ENCODE assay signal across 23 mouse cellular contexts in the genomic region with DNA sequence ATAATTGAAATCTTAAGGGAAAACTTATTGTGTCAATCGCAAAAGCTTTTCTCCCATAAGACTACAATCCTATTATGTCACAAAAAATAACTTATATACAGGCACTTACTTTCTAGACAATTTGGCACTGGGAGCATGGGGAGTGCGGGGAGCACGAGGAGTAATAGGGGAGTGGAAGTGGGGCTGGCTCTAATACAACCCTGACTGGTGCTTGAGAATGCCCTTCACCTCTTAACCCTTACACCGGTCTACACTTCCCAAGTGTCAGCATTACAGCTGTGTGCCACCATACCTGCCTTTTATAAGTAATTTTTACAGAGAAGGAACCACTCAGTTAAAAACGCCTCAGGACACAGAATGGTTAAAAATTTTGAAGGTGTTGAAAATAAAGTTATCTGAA. TPM values are rescaled to one million over a fixed set of nuclear protein-coding genes. Genes with fewer than 3 reads are reported as not detected.
DNase-seq lines count a peak whose midpoint lies in the region; ATAC-seq and TF ChIP-seq lines count a peak whose summit lies in the region.
"Had no signal": no experiment of that assay in that cellular context is flagged by ENCODE, and none has a peak within 500 bp of the region (broad histone marks: within the 10 kb centered on the region; RNA-seq: fewer than 3 reads in every experiment).

No protein-coding gene starts in this region.

- peaks cover 11% of the 10 kb centered on the region for H3K4me1 ChIP-seq in heart, adult 2 months (ENCODE audit: control insufficient read depth, insufficient read depth, low read length)
- H3K4me1 ChIP-seq in heart, embryonic 11.5 days (ENCODE audit: control insufficient read depth, insufficient read depth, low read length), result peaks cover 24% of the 10 kb centered on the region
- H3K4me1 ChIP-seq in heart, embryonic 15.5 days (replicated peaks), result peaks cover 43% of the 10 kb centered on the region
- peaks cover 42% of the 10 kb centered on the region for H3K4me1 ChIP-seq in heart, embryonic 10.5 days
- peaks cover 45% of the 10 kb centered on the region for H3K4me1 ChIP-seq in heart, postnatal 0 days (ENCODE audit: control insufficient read depth, insufficient read depth)
- H3K4me1 ChIP-seq: embryonic facial prominence, embryonic 10.5 days had no signal

- H3K27ac ChIP-seq in gastrocnemius, adult 2 months, result peak overlapping the region; percentile 90
- H3K27ac ChIP-seq in heart, adult 2 months, result peak overlapping the region; percentile 29
- H3K27ac ChIP-seq in heart, embryonic 11.5 days (ENCODE audit: low read depth, low read length), result no peak overlapping the region
- H3K27ac ChIP-seq in heart, embryonic 15.5 days, result peak overlapping the region; percentile 62
- no peak overlapping the region for H3K27ac ChIP-seq in heart, embryonic 10.5 days
- peak overlapping the region; percentile 33 for H3K27ac ChIP-seq in heart, postnatal 0 days (ENCODE audit: low read depth)
- H3K27ac ChIP-seq: embryonic facial prominence, embryonic 10.5 days; embryonic facial prominence, embryonic 12.5 days; forebrain, embryonic 13.5 days had no signal

- peaks cover 10% of the 10 kb centered on the region for H3K79me2 ChIP-seq in heart, adult 2 months (replicated peaks; ENCODE audit: control insufficient read depth, insufficient read depth, low read length)

- DNase-seq in gastrocnemius, adult 2 months, result no peak
- no peak for DNase-seq in gastrocnemius, adult 18-20 months (ENCODE audit: low spot score)
- DNase-seq in heart, adult 2 months, result no peak
- no peak for DNase-seq in heart, embryonic 10.5 days (ENCODE audit: low spot score)
- no peak for DNase-seq in heart, postnatal 0 days (ENCODE audit: low spot score)
- DNase-seq in heart, adult 18-20 months, result no peak
- DNase-seq: adrenal gland, adult 8-10 months; adrenal gland, postnatal 36 days; B cell, adult 2 months; cerebellum, adult 11-12 months; cerebellum, adult 2 months; cerebellum, adult 9-10 months; cerebellum, postnatal 25 days had no signal

- no peak for TF ChIP-seq EP300 in heart, adult 2 months (IDR thresholded peaks at IDR 0.05; ENCODE audit: insufficient read depth, low read depth, low read length)
- TF ChIP-seq EP300 in heart, postnatal 0 days (IDR thresholded peaks at IDR 0.05; ENCODE audit: low read depth), result no peak

- TF ChIP-seq POLR2A in heart, adult 2 months (IDR thresholded peaks at IDR 0.05; ENCODE audit: insufficient read depth, low read depth, low read length), result no peak

- H3K4me3 ChIP-seq in gastrocnemius, adult 2 months, result no peak overlapping the region
- no peak overlapping the region for H3K4me3 ChIP-seq in heart, adult 2 months
- H3K4me3 ChIP-seq in heart, embryonic 11.5 days (ENCODE audit: low read depth, low read length), result no peak overlapping the region
- H3K4me3 ChIP-seq in heart, embryonic 15.5 days, result no peak overlapping the region
- H3K4me3 ChIP-seq in heart, embryonic 10.5 days, result no peak overlapping the region
- no peak overlapping the region for H3K4me3 ChIP-seq in heart, postnatal 0 days (ENCODE audit: low read depth, low read length)
- H3K4me3 ChIP-seq: embryonic facial prominence, embryonic 10.5 days; embryonic facial prominence, embryonic 12.5 days; forebrain, embryonic 13.5 days had no signal

- TF ChIP-seq CTCF in gastrocnemius, adult 2 months (IDR thresholded peaks at IDR 0.05), result no peak
- TF ChIP-seq CTCF in heart, adult 2 months (IDR thresholded peaks at IDR 0.05), result no peak
- TF ChIP-seq CTCF in heart, postnatal 0 days (IDR thresholded peaks at IDR 0.05; ENCODE audit: low read depth), result no peak

- H3K9me3 ChIP-seq in heart, embryonic 11.5 days (replicated peaks; ENCODE audit: control insufficient read depth, low read length), result no peaks in the 10 kb centered on the region
- no peaks in the 10 kb centered on the region for H3K9me3 ChIP-seq in heart, embryonic 15.5 days (replicated peaks)
- H3K9me3 ChIP-seq in heart, embryonic 10.5 days, result no peaks in the 10 kb centered on the region
- no peaks in the 10 kb centered on the region for H3K9me3 ChIP-seq in heart, postnatal 0 days (replicated peaks; ENCODE audit: control insufficient read depth, low read length)
- H3K9me3 ChIP-seq: embryonic facial prominence, embryonic 10.5 days; embryonic facial prominence, embryonic 12.5 days; forebrain, embryonic 13.5 days; G1E had no signal

- H3K4me2 ChIP-seq in heart, embryonic 11.5 days, result no peak overlapping the region
- H3K4me2 ChIP-seq in heart, embryonic 15.5 days, result no peak overlapping the region
- H3K4me2 ChIP-seq in heart, postnatal 0 days (ENCODE audit: low read depth, low read length), result no peak overlapping the region
- H3K4me2 ChIP-seq: embryonic facial prominence, embryonic 12.5 days; forebrain, embryonic 13.5 days had no signal

- ATAC-seq in heart, embryonic 11.5 days (replicated peaks; ENCODE audit: insufficient number of reproducible peaks, low FRiP score, low TSS enrichment), result no peak
- no peak for ATAC-seq in heart, embryonic 15.5 days (replicated peaks; ENCODE audit: insufficient number of reproducible peaks, insufficient read depth, low FRiP score, low read depth)
- ATAC-seq in heart, postnatal 0 days (ENCODE audit: insufficient read depth, low read depth), result no peak
- ATAC-seq: activated CD4-positive, CD25-positive, alpha-beta regulatory T cell, adult 4 months; CD4-positive, CD25-positive, alpha-beta regulatory T cell, adult 4 months; forebrain, embryonic 13.5 days; Patski had no signal

- no peaks in the 10 kb centered on the region for H3K27me3 ChIP-seq in heart, adult 2 months (ENCODE audit: control insufficient read depth, insufficient read depth, low read length)
- no peaks in the 10 kb centered on the region for H3K27me3 ChIP-seq in heart, embryonic 11.5 days (ENCODE audit: control insufficient read depth, insufficient read depth, low read length)
- H3K27me3 ChIP-seq in heart, embryonic 15.5 days, result no peaks in the 10 kb centered on the region
- H3K27me3 ChIP-seq in heart, embryonic 10.5 days (ENCODE audit: insufficient read depth, poor library complexity, severe bottlenecking), result no peaks in the 10 kb centered on the region
- H3K27me3 ChIP-seq in heart, postnatal 0 days (ENCODE audit: control insufficient read depth, insufficient read depth, low read length), result no peaks in the 10 kb centered on the region
- H3K27me3 ChIP-seq: CH12.LX; embryonic facial prominence, embryonic 12.5 days; forebrain, embryonic 13.5 days; Patski had no signal

- intact Hi-C loops in gastrocnemius, adult 2 months (cut with DNase I), result no loop called here
- intact Hi-C loops in heart, adult 2 months (cut with DNase I), result no loop called here

- peaks cover 7% of the 10 kb centered on the region for H3K36me3 ChIP-seq in heart, adult 2 months (ENCODE audit: control insufficient read depth, insufficient read depth, low read length)
- no peaks in the 10 kb centered on the region for H3K36me3 ChIP-seq in heart, embryonic 11.5 days (ENCODE audit: control insufficient read depth, insufficient read depth, low read length)
- H3K36me3 ChIP-seq in heart, embryonic 15.5 days, result no peaks in the 10 kb centered on the region
- H3K36me3 ChIP-seq in heart, embryonic 10.5 days, result no peaks in the 10 kb centered on the region
- H3K36me3 ChIP-seq in heart, postnatal 0 days (replicated peaks; ENCODE audit: control insufficient read depth, insufficient read depth, low read length), result no peaks in the 10 kb centered on the region
- H3K36me3 ChIP-seq: embryonic facial prominence, embryonic 10.5 days; embryonic facial prominence, embryonic 12.5 days had no signal

- H3K9ac ChIP-seq in heart, adult 2 months (ENCODE audit: low read depth, low read length), result no peak overlapping the region
- H3K9ac ChIP-seq in heart, embryonic 11.5 days (ENCODE audit: low read depth, low read length), result no peak overlapping the region
- H3K9ac ChIP-seq in heart, embryonic 15.5 days, result no peak overlapping the region
- no peak overlapping the region for H3K9ac ChIP-seq in heart, postnatal 0 days (replicated peaks; ENCODE audit: low read depth, low read length)
- H3K9ac ChIP-seq: embryonic facial prominence, embryonic 12.5 days; forebrain, embryonic 13.5 days had no signal

- 84% methylated on average over 5 of the region's 5 CpGs for WGBS in heart, adult 2 months
- WGBS in heart, embryonic 11.5 days (ENCODE audit: insufficient replicate concordance), result 85% methylated on average over 5 of the region's 5 CpGs
- WGBS in heart, embryonic 15.5 days, result 78% methylated on average over 5 of the region's 5 CpGs
- 84% methylated on average over 5 of the region's 5 CpGs for WGBS in heart, embryonic 10.5 days
- 72% methylated on average over 5 of the region's 5 CpGs for WGBS in heart, postnatal 0 days

RNA-seq across cellular contexts. Expression of a gene that starts 44.4 kb away (rescaled TPM):
- total RNA-seq in gastrocnemius, adult 2 months (2021), result 10 to 100 TPM; 32.2 to 34.3 TPM
- total RNA-seq in gastrocnemius, adult 18-20 months (2021), result 10 to 100 TPM; 30.9 to 34.1 TPM
- 10 to 100 TPM; 32.6 to 32.9 TPM for total RNA-seq in heart, adult 2 months (2021)
- polyA plus RNA-seq in heart, adult 2 months (2012; rRNA removed), result 9.1 and 14.6 TPM in 2 replicates
- 11.9 and 12.6 TPM in 2 replicates for polyA plus RNA-seq in heart, embryonic 11.5 days (2014; fragmentation: Nextera tagmentation; extraction: Ambion mirVana)
- polyA plus RNA-seq in heart, embryonic 15.5 days (2015; fragmentation: Nextera tagmentation; extraction: Ambion mirVana), result 8.5 and 11.4 TPM in 2 replicates
- polyA plus RNA-seq in heart, embryonic 10.5 days (2016; fragmentation: Nextera tagmentation; extraction: Ambion mirVana), result 8.8 and 9.4 TPM in 2 replicates
- 7.5 and 11.5 TPM in 2 replicates for total RNA-seq in heart, postnatal 0 days (2014; rRNA removed; ENCODE audit: low replicate concordance)
- 7.5 and 9.5 TPM in 2 replicates for polyA plus RNA-seq in heart, postnatal 0 days (2015; fragmentation: Nextera tagmentation; extraction: Ambion mirVana)
- total RNA-seq in heart, adult 18-20 months (2021), result 10 to 100 TPM; 30.9 to 32.2 TPM

Comparison
In these comparisons a context has a peak if more than half of its experiments do, and no peak if none do; other contexts are left out.
1. H3K27ac ChIP-seq: peak in gastrocnemius, adult 2 months (single experiment), heart, adult 2 months (single experiment), heart, embryonic 15.5 days (single experiment) and heart, postnatal 0 days (single experiment); none in heart, embryonic 11.5 days (single experiment) and heart, embryonic 10.5 days (single experiment).